Mouse (Mus musculus) kidney, adult 9 months (tissue): ENCODE results near the gene Speg.

Source experiments
- DNase-seq: peaks from one replicate; pipeline ENCODE4 v3.0.0; 2022

Speg gene

GRCm38 (mm10) chr1:75398761-75399402, 23.8 kb downstream of the Speg start:
- DNase-seq, result peak; percentile 89

- DNase-seq, result no peak
These were observed 24.8 kb downstream of the Speg start for GRCm38 (mm10) chr1:75399755-75400492.

GRCm38 (mm10) chr1:75400493-75401115, 25.5 kb downstream of the Speg start:
- DNase-seq, result no peak

GRCm38 (mm10) chr1:75405547-75405946, 30.4 kb downstream of the Speg start:
- no peak for DNase-seq

- no peak for DNase-seq
These were observed 31.1 kb downstream of the Speg start for GRCm38 (mm10) chr1:75406173-75406572.

- no peak for DNase-seq
These were observed 32.0 kb downstream of the Speg start for GRCm38 (mm10) chr1:75407056-75407455.

- no peak for DNase-seq
These were observed 33.1 kb downstream of the Speg start for GRCm38 (mm10) chr1:75408210-75408609.

GRCm38 (mm10) chr1:75409950-75410349, 34.9 kb downstream of the Speg start:
- DNase-seq, result no peak

- no peak for DNase-seq
These were observed 37.1 kb downstream of the Speg start for GRCm38 (mm10) chr1:75412196-75412595.

- peak; percentile 19 for DNase-seq
These were observed 38.7 kb downstream of the Speg start for GRCm38 (mm10) chr1:75413749-75414148.

- no peak for DNase-seq
These were observed 46.7 kb downstream of the Speg start for GRCm38 (mm10) chr1:75421794-75422193.

GRCm38 (mm10) chr1:75422216-75422822, 47.2 kb downstream of the Speg start:
- no peak for DNase-seq

- DNase-seq, result no peak
These were observed 47.9 kb downstream of the Speg start for GRCm38 (mm10) chr1:75422823-75423471.

GRCm38 (mm10) chr1:75423780-75424390, 48.8 kb downstream of the Speg start:
- DNase-seq, result no peak

GRCm38 (mm10) chr1:75425796-75426471, 50.8 kb downstream of the Speg start:
- DNase-seq, result peak; percentile 32

- DNase-seq, result peak; percentile 86
These were observed 60.6 kb downstream of the Speg start, which contains the start of gene Gmppa for GRCm38 (mm10) chr1:75435475-75436328. Gene Gmppa (plus strand): TSS chr1:75435930.

GRCm38 (mm10) chr1:75438782-75439181, 63.7 kb downstream of the Speg start:
- no peak for DNase-seq

GRCm38 (mm10) chr1:75440661-75441060, 65.6 kb downstream of the Speg start:
- DNase-seq, result no peak

- DNase-seq, result no peak
These were observed 66.4 kb downstream of the Speg start for GRCm38 (mm10) chr1:75441471-75441996.

- DNase-seq, result no peak
These were observed 67.1 kb downstream of the Speg start for GRCm38 (mm10) chr1:75442171-75442570.

- DNase-seq, result no peak
These were observed 67.7 kb downstream of the Speg start for GRCm38 (mm10) chr1:75442811-75443210.
